Mouse (Mus musculus) G1E (cell line): ENCODE results near the gene Hoxb3.

ENCODE experiments used
- CTCF ChIP-seq: IDR thresholded peaks from 2 replicates; pipeline ENCODE4 v1.5.1; 2012; ENCODE audit warnings: low read depth, low read length, inconsistent platforms, mixed read lengths
- GATA1 ChIP-seq: IDR thresholded peaks from 2 replicates; pipeline ENCODE4 v1.6.1; 2012; ENCODE audit warnings: borderline replicate concordance, low read length, inconsistent platforms, mixed read lengths
- GATA2 ChIP-seq: IDR thresholded peaks from 2 replicates; pipeline ENCODE4 v1.6.1; 2012; ENCODE audit warnings: low read depth, low read length, inconsistent platforms, borderline replicate concordance
- POLR2AphosphoS5 ChIP-seq: IDR thresholded peaks from 2 replicates; pipeline ENCODE4 v1.6.1; 2012; ENCODE audit warnings: low read depth, low read length, inconsistent platforms; ENCODE audit not compliant: insufficient replicate concordance
- TAL1 ChIP-seq: conservative IDR thresholded peaks from 2 replicates; pipeline ENCODE4 v1.6.1; 2012; ENCODE audit warnings: low read depth, low read length, inconsistent platforms, mixed read lengths

DNA sequence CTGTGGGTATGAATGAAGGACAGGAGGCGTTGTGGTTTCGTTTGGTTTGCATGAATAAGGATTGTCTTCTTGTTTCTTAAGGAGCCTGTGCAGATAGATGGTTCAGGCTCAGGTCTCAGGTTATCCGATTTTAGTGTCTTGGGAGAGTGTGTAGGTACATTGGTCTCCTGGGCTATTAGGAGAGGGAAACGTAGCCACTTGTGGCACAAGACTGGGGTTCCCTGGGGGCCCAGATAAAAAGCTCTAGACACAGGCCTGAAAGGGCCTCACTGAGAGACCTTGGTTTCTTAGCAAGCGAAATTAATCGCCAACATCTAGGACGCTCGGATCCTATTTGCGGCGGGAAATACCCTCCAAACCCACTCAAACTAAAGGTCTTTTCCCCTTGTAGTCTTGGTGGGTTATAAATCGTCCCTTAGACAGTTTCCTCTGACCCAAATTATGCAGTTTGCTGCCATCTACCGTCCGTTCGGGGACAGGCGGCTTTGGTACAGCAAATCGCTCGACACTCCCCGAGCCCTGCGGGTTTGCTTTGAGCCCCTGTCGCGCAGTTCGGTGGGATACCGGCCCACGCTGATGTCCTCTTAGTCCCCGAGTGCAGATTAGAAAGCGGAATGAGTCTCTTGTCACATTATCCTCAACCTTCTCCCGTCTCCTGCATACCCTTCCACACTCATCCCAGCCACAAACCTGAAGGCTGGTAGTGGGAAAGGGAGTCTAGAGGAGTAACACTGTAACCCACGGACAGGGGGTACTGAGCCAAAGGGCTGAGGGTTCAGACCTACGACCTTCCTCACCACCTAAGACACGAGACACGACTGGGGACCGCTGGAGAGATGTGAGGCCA lies 28.7 kb upstream of the Hoxb3 start:
- peak; percentile 40 for TF ChIP-seq CTCF
- no peak for TF ChIP-seq POLR2AphosphoS5
- no peak for TF ChIP-seq GATA1
- no peak for TF ChIP-seq TAL1
- TF ChIP-seq GATA2, result no peak
